Mouse (Mus musculus) testis, adult 2 months (tissue): Measurements from ENCODE around the gene Scamp4.

Experiments used
- CTCF ChIP-seq: fragments of 200-500 bp; IDR thresholded peaks from 2 replicates; pipeline ENCODE4 v1.5.1; 2012; ENCODE audit warnings: low read depth, mild to moderate bottlenecking, inconsistent platforms, low read length, moderate library complexity; ENCODE audit not compliant: control insufficient read depth, insufficient read depth, insufficient replicate concordance
- POLR2A ChIP-seq: fragments of 200-500 bp; IDR thresholded peaks from 2 replicates; pipeline ENCODE4 v1.6.1; 2012; ENCODE audit warnings: low read depth, mild to moderate bottlenecking, inconsistent platforms, low read length, moderate library complexity; ENCODE audit not compliant: control insufficient read depth

- TF ChIP-seq POLR2A (no peak), CTCF (no peak)
Observed at GRCm38 (mm10) chr10:80653156-80653720, 50.6 kb downstream of the Scamp4 start.
